Mouse (Mus musculus): ENCODE results near the gene 1700010B08Rik.

GRCm38 (mm10) chr2:173739107-173739506 lies 19.9 kb downstream of the 1700010B08Rik start:
- TF ChIP-seq ZNF384 (IDR thresholded peaks at IDR 0.05; ENCODE audit: low read depth, low read length) (no peak), ZC3H11A (IDR thresholded peaks at IDR 0.05; ENCODE audit: borderline replicate concordance, low read depth, low read length) (no peak), CHD2 (IDR thresholded peaks at IDR 0.05; ENCODE audit: low read depth, low read length) (no peak), HCFC1 (IDR thresholded peaks at IDR 0.05; ENCODE audit: borderline replicate concordance, insufficient read depth, low read length) (no peak), MAFK (IDR thresholded peaks at IDR 0.05; ENCODE audit: insufficient read depth, low read depth, low read length) (no peak)

Measured in ES-E14 (cell line).